Mouse (Mus musculus) midbrain, embryonic 15.5 days (tissue): Measurements from ENCODE around the gene Gm3642. TPM values are rescaled to one million over a fixed set of nuclear protein-coding genes. Genes with fewer than 3 reads are reported as not detected.
"Not testable (repeated sequence)": the region's sequence is repeated elsewhere in the genome, so short reads cannot be mapped to it uniquely, and the experiment has no call there.

Source experiments
- ATAC-seq: fragments of 200-750 bp; cut with Nextera tagmentation; replicated peaks from 2 replicates; pipeline ENCODE4 v1.8.0; 2017; ENCODE audit warnings: moderate TSS enrichment
- H3K27ac ChIP-seq: fragments of 300-500 bp; sonication (generic); 2 replicates; pipeline ENCODE4 v1.5.1; 2015; ENCODE audit warnings: mild to moderate bottlenecking, inconsistent platforms
- H3K27me3 ChIP-seq: fragments of 300-500 bp; sonication (generic); replicated peaks from 2 replicates; pipeline ENCODE4 v1.6.1; 2015; ENCODE audit warnings: inconsistent platforms
- H3K36me3 ChIP-seq: fragments of 300-500 bp; sonication (generic); replicated peaks from 2 replicates; pipeline ENCODE4 v1.6.1; 2015; ENCODE audit warnings: inconsistent platforms
- H3K4me1 ChIP-seq: fragments of 300-500 bp; sonication (generic); 2 replicates; pipeline ENCODE4 v1.6.1; 2015; ENCODE audit warnings: inconsistent platforms
- H3K4me2 ChIP-seq: fragments of 300-500 bp; sonication (generic); 2 replicates; pipeline ENCODE4 v1.6.1; 2015; ENCODE audit warnings: inconsistent platforms, mild to moderate bottlenecking, moderate library complexity
- H3K4me3 ChIP-seq: fragments of 300-500 bp; sonication (generic); 2 replicates; pipeline ENCODE4 v1.5.1; 2015; ENCODE audit warnings: mild to moderate bottlenecking, inconsistent platforms
- H3K9ac ChIP-seq: fragments of 300-500 bp; sonication (generic); 2 replicates; pipeline ENCODE4 v1.6.1; 2015; ENCODE audit warnings: mild to moderate bottlenecking, inconsistent platforms
- H3K9me3 ChIP-seq: fragments of 300-500 bp; sonication (generic); 2 replicates; pipeline ENCODE4 v1.6.1; 2016; ENCODE audit warnings: inconsistent platforms
- WGBS: fragments of 180-500 bp; shearing (Covaris S2); methylation state at CpG from one replicate; pipeline ENCODE4 v1.1.7; 2015; ENCODE audit warnings: mixed read lengths; 5-methylcytosine and 5-hydroxymethylcytosine counted together
- polyA plus RNA-seq: library from polyadenylated mRNA; unstranded; fragments of >200 nt; fragmentation: Nextera tagmentation; extraction: Ambion mirVana; gene quantifications from 2 replicates; pipeline ENCODE4 v1.2.1, GENCODE M21; 2015

The Gm3642 gene
- polyA plus RNA-seq = not detected in 2 replicates

- WGBS = no CpG with 5 or more reads among the region's 3 CpGs
- not testable (repeated sequence) for H3K4me1 ChIP-seq, ATAC-seq, H3K36me3 ChIP-seq, H3K9ac ChIP-seq, H3K27ac ChIP-seq, H3K4me2 ChIP-seq, H3K9me3 ChIP-seq, H3K27me3 ChIP-seq, H3K4me3 ChIP-seq
Observed at GRCm38 (mm10) chr14:6840211-6840610, at the start of gene Gm3642. Gene Gm3642, minus strand, starts transcription at chr14:6840311.

DNA sequence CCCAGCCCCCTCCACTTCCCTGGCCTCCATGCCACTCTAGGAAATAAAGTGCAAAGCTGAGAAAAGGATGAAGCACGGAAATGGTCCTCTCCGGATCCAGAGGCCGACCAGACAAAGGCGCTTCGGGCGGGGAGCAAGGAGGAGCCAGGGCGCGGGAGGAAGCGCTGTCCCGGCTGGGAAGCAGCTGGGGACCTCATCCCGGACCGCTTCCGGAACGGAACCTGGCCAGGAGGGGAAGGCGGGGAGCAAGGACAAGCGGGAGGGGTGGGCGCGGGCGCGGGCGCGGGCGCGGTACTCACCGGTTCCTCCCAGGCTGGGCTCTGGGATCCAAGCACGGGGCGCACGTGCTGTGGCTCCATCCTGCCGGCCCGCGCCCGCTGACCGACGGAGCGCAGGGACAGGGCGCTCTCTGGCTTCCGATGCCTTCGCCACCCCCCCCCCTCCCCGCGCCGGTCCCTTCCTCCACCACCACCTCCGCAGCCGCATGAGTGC lies 49.5 kb upstream of the Gm3642 start, which contains the start of gene Gm3667:
Gene Gm3667, minus strand, starts transcription at position 442 of the 492 bp plus-strand sequence.
- 1% methylated on average over 11 of the region's 43 CpGs for WGBS
- not testable (repeated sequence) for H3K9me3 ChIP-seq, ATAC-seq, H3K27me3 ChIP-seq, H3K4me1 ChIP-seq, H3K36me3 ChIP-seq
- Histone ChIP-seq H3K27ac (peak within 1 kb of the TSS; percentile 65; the same call in 1 of the 2 replicates), H3K4me3 (peak within 1 kb of the TSS; percentile 47), H3K9ac (peak within 1 kb of the TSS; percentile 49), H3K4me2 (peak within 1 kb of the TSS; percentile 54)

GRCm38 (mm10) chr14:6888811-6889210 lies 48.7 kb upstream of the Gm3642 start:
- H3K36me3 ChIP-seq, H3K27me3 ChIP-seq, H3K9ac ChIP-seq, H3K27ac ChIP-seq, H3K4me1 ChIP-seq, H3K9me3 ChIP-seq, ATAC-seq: not testable (repeated sequence)
- Histone ChIP-seq H3K4me2 (peak overlapping the region; percentile 54), H3K4me3 (peak overlapping the region; percentile 47)
- 11% methylated on average over 4 of the region's 5 CpGs for WGBS

- H3K36me3 ChIP-seq, H3K4me2 ChIP-seq, H3K4me1 ChIP-seq, H3K27ac ChIP-seq, H3K27me3 ChIP-seq, H3K4me3 ChIP-seq, H3K9ac ChIP-seq, ATAC-seq, H3K9me3 ChIP-seq: not testable (repeated sequence)
- WGBS = 92% methylated on average over 3 of the region's 3 CpGs
Observed at GRCm38 (mm10) chr14:6823297-6823696, 16.8 kb downstream of the Gm3642 start.

Other genes with a start within 250 kb of the Gm3642 start
- gene Gm3629, start 249.7 kb downstream of the Gm3642 start, polyA plus RNA-seq = 1.5 and 2.0 TPM in 2 replicates
- 0.36 TPM in 1 of 2 replicates, not detected in the other for gene Gm3460, start 217.9 kb downstream of the Gm3642 start, polyA plus RNA-seq
- gene Gm10251, start 156.1 kb downstream of the Gm3642 start, polyA plus RNA-seq = not detected in 2 replicates
- gene Gm8050, start 120.1 kb downstream of the Gm3642 start, polyA plus RNA-seq = not detected in 2 replicates
- gene Gm3636, start 98.0 kb downstream of the Gm3642 start, polyA plus RNA-seq = 18.6 and 20.1 TPM in 2 replicates
- gene Gm8362, start 65.9 kb downstream of the Gm3642 start, polyA plus RNA-seq = not detected in 2 replicates
- gene Gm3667, start 49.7 kb upstream of the Gm3642 start, polyA plus RNA-seq = 9.7 and 11.4 TPM in 2 replicates
- not detected in 2 replicates for gene Gm6356, start 133.5 kb upstream of the Gm3642 start, polyA plus RNA-seq
- 3.9 and 4.9 TPM in 2 replicates for gene Gm10406, start 187.1 kb upstream of the Gm3642 start, polyA plus RNA-seq
- not detected in 2 replicates for gene Gm3685, start 204.7 kb upstream of the Gm3642 start, polyA plus RNA-seq